Mouse (Mus musculus): ENCODE results near the gene Noct.

Gene Noct

DNA sequence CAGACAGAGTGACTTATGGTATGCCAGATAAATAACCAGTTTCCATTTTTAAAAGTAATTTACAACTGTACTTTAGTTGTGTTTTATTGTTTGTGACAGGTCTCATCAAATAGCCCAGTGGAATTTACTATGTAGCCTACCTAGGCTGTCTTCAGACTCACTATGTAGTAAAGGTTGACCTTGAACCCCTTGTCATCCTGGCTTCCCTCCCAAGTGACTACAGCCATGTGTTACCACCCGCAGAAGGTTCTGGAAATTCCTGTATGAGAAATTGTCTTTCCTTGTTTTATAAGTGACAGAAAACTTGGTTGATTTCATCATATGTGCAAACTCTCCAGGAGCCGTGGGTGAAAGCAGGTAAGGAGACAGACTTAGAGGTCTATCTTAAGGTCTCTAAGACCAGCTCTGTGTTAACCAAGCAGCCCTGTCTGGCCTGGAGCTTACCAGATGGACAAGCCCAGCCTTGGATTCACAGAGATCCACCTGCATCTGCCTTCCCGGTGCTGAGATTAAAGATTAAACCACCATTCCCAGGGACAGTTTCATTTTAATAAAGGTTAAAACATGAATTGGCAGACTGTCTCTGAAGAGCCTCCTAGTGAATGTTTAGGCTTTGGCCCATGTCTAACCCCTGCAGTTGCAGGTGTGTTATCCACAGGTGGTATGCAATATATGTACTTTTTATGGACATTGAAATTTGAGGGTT lies 8.1 kb downstream of the Noct start:
- DNase-seq, result no peak

DNA sequence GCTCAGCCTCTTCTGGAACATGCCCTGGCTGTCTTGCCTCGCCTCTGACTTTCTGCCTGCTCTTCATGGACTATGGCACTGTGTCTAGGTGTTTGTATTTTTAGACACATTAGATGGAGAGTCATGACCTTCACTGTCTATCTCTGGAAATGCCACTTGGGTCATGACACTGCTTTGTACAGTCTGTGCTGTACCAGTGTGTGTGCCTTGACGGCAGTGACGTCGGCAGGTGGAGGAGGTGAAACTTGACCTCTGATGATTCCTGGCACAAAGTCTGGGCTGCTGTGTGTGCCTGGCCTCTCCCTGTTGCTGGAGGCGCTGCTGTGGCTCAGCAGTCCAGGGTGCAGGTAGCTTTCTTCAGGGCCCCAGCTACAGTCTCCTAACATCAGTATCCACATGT lies 9.2 kb downstream of the Noct start:
- no peak for DNase-seq

DNA sequence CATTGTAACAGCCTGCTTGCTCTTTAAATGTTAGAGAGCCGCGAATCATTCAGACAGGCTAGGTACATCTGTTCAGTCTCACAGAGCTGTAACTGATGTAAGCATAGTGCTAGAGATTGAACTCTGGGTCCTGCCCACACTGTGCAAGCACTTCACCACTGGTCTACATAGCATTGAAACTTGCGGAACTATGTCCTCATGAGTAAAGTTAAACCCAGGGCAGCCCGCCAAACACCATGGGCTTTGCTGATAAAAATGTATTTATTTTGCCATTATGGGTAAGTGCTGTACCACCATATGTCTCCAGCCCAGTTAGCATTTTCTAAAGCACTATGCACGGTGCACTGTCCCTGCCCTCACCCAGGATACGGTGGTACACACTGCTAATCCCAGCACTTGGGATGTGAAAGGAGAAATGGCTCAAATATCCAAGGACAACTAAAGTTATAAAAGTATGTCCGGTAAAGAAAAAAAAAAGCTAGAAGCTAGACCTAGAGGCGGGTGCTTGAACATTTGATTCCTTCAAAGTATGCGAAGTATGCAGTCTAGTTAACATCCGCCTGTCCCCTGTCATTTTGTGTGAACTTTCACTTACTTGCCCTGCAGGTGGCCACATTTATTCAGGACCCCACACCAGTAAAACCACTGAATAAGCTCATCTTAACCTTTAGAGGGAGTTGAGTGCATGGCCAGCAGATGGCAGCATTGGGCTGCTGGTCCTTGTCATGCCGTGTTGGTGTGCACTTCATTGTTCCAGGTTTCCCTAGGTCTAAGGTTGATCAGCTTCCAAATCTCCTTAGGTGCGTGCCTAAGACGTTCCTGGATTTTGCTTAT lies 9.9 kb downstream of the Noct start:
- DNase-seq, result peak; percentile 88

DNA sequence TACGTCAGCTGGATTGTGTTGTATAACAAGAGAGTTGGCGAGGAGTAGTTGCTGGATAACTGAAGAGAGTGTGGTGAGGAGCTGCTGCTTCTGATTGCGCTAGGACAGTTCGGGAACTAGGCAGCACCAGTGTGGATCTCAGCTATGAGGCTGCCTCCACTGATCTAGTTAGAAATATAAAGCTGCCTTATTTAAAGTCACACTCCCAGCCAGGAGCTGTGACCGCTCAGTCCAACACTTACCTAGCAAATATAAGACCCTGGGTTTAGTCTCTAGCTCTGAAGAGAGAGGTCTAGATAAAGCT lies 10.5 kb downstream of the Noct start:
- DNase-seq, result no peak

DNA sequence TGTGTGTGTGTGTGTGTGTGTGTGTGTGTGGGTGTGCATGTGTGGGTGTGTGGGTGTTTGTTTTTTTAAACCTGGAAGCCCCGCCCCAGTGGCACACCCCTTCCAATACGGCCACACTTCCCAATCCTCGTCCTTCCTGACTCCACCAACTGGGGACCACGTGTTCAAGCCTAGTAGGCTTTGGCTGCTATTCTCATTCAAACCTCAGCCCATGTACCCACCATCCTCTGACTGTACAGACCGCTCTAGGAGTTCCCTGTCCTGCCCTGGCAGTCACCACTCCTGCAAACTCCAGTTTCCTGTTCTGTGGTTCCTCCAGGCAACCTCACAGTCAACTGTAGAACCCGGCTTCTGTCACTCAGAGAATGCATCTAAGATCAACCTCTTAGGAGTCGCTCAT lies 14.3 kb downstream of the Noct start:
- DNase-seq, result no peak

DNA sequence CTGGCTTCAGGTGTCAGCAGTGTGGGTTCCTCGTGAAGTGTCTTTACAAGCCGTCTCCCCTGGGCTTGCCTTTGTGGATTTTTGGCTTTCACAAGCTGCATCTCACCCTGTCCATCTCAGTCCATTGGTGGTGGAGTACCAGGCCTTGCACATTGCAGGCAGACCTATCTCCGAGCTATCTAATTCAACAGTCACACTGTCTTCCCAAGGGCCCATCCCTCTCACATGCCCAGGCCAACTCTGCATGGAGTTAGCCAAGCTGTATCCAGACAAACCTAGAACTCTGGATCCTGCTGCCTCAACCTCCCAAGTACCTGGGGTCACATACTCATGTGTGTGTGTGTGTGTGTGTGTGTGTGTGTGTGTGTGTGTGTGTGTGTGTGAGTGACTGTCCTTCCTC lies 15.3 kb downstream of the Noct start:
- DNase-seq, result no peak

DNA sequence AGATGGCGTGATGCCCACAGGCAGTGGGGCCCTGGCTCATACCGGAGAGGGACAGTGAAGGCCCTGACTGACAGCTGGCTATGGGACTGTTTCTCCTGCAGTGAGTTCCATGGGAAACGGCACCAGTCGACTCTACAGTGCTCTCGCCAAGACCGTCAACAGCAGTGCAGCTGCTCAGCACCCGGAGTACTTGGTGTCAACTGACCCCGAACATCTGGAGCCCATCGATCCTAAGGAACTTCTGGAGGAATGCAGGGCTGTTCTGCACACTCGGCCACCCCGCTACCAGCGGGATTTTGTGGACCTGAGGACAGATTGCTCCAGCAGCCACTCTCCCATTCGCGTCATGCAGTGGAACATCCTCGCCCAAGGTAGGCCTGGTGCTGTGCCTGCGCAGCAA lies 23.5 kb downstream of the Noct start:
- peak; percentile 42 for DNase-seq

DNA sequence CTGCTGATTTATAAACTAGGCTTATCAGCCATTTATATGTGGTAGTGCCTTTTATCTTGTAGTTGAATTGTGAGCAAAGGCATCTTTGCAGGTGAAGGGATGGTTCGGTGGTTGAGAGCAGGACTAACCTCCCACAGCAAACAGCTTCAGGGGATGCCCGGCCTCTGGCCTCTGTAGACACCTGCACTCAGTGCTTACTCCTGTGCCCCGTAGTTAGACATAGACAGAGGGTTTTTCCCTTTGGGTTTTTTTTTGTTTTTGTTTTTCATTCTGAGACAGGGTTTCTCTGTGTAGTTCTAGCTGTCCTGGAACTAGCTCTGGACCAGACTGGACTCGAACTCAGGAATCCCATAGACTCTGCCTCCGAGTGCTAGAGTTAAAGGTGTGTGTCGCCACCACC lies 24.4 kb downstream of the Noct start:
- DNase-seq, result no peak

DNA sequence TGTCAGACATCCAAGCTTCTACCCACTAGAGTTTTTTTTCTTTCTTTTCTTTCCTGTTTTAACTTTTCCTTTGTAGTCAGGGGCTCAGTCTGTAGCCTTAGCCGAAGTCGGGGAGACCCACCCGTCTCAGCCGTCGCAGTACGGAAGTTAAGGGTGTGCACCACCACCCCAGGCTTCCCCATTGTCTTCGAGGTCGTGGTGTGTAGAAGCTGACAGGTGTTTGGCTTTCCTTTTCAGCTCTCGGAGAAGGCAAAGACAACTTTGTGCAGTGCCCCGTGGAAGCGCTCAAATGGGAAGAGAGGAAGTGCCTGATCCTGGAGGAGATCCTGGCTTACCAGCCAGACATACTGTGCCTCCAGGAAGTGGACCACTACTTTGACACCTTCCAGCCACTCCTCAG lies 25.2 kb downstream of the Noct start:
- DNase-seq, result no peak

DNA sequence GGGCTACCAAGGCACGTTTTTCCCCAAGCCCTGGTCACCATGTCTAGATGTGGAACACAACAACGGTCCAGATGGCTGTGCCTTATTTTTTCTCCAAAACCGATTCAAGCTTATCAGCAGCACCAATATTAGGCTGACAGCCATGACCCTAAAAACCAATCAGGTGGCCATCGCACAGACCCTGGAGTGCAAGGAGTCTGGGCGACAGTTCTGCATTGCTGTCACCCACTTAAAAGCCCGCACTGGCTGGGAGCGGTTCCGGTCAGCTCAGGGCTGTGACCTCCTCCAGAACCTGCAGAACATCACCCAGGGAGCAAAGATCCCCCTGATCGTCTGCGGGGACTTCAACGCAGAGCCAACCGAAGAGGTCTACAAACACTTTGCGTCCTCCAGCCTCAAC lies 25.6 kb downstream of the Noct start:
- no peak for DNase-seq

DNA sequence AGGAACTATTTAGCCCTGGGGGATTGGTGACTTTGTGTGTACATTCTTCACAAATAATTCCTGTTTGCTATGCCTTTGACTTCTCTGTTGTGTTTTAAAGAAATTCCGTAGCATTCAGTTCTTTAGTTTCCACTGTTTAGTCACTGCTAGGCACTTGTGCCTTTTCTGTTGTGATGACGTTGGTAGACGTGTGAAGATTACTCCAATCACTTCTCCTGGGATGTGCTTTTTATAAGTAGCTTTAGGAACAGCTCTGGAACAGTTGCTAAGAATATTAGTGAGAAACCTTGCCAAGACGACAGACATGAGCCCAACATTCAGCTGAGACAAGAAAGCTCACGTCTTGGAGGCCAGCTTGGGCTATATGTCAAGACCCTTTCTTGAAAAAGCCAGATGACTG lies 26.8 kb downstream of the Noct start:
- DNase-seq, result no peak

DNA sequence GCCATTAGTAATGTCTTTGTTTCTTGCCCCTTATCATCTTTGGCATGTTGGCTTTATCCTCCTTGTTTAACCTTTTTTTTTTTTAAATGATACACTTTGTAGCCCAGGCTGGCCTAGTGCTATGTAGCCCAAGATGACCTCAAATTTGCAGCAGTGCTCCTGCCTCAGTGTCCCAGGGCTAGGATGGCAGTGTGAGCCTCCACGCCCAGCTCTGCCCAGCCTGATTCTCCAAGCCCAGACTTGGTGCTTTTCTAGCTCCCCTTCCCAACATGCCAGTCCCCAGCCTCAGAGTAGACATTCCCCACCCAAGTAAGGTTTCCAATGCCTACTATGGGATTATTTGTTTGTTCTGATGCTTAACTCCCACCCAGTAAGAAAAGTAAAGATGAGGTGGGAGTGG lies 28.0 kb downstream of the Noct start:
- DNase-seq, result no peak

DNA sequence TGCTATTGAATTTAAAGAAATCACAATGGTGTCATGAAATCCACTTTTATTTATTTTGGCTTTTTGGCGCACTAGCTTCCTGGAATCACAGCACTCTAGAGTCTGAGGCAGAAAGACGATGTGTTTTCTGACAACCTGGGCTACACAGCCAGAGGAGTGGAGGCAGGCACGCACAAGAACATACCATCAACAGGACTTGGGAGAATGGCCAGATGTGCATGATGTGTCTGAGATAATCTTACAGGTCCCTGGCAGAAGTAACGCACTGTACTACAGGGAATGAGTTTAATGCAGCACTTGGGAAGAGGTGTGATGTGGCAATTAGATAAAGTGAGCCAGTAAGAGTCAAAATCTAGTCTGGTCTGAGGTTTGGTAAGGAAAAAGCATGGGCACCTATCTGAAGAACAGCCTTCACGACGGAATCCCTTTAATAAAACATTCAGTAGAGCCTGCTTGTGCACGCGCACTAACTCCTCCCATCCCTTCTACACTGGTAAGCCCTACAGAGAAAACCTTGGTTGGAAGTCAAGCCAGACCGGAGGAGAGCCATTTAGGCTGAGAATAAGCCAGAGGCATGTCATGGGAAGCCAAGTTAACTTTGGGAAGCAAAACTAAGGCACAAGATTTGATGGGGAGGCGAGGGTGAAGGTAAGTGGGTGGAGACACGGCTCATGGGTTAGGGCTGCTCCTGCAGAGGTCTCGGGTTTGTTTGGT lies 28.6 kb downstream of the Noct start:
- DNase-seq, result no peak

DNA sequence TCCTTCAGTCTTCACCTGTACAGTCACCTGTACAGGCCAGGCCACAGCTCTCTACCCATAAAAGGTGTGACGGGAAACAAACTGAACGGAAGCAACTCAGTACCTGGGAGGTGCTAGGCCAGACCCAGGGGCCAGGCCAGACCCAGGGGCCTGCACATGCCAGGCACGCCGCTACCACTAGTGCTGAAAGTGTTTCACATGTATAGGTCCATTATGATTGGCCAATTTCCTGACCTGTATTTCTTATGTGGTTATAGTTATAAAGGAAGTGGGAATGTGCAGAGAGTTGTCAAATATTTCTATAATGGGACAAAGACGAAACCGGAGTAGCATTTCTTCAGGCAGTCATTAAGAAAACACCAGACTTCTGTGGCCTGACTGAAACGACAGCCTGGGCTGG lies 30.5 kb downstream of the Noct start:
- no peak for DNase-seq

DNA sequence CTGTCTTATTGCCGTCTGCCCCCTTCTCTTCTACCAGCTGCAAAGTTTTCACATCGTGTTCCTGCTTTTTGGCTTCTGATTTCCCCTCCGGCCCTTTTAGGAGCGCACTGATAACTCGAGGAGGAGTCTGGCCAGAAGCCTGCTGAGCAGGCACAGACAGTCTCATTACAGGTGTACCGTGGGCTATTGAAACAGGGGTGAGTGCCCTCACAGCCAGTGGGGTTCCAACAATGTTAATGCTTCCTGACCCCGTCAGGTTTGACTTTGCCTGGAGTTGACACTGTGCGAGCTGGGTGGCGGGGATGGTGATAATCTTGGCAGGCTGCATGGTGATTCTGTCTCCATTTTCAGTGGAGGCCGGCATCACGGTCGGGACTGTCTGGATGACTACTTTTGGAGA lies 32.2 kb downstream of the Noct start:
- no peak for DNase-seq

DNA sequence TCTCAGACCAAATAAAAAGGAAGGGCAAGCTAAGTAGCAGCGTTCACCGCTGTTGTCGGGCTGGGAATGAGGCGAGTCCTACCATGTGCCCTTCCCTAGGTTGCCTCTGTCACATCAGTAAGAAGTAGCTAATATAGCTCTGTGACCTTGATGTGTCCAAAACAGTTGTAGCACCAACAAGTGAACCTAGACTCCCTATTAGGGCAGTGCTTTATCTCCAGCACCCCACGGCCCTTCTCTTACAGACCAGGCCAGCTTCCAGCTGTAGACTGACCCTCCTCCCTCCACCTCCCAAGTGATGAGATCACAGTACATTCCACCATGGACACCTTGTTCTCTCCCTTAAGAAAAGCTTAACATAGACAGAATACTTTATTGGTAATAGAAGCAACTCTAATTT lies 33.8 kb downstream of the Noct start:
- DNase-seq, result no peak

DNA sequence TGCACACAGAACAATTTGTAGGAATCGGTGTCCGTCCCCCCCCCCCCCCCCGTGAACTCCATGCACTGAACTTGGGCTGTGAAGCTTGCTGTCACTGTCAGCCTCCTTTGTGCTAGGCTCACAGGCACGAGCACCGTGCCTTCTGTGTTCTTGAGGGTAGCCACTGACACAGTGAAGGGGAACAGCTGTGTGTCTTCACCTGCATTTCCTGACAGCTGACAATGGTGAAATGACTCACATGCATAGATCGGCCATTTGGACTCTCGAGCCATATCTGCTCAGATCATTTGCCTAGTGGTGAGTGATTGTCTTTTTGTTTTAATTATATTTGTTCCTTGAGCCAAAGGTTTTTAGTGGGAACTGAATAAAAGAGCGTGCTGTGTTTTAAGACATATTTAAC lies 38.7 kb downstream of the Noct start:
- DNase-seq, result no peak

DNA sequence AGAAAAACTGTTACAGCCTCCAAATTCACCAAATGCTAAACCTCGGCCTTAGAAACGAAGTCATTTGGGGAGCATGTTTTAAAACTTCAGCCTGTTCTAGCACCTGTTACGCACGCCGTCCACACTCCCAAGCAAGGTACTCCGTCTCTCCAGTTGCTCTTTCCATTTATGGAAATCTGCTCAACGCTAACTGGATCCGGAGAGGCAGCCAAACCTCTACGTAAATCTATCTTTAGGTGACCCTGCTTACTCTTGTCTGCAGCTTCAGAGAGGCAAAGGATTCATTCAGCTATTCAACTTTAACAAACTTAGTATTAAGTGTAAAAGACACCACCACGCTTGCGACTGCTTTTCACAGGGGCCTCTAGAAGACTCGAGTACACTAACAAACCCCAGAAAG lies 44.2 kb downstream of the Noct start:
- no peak for DNase-seq

DNA sequence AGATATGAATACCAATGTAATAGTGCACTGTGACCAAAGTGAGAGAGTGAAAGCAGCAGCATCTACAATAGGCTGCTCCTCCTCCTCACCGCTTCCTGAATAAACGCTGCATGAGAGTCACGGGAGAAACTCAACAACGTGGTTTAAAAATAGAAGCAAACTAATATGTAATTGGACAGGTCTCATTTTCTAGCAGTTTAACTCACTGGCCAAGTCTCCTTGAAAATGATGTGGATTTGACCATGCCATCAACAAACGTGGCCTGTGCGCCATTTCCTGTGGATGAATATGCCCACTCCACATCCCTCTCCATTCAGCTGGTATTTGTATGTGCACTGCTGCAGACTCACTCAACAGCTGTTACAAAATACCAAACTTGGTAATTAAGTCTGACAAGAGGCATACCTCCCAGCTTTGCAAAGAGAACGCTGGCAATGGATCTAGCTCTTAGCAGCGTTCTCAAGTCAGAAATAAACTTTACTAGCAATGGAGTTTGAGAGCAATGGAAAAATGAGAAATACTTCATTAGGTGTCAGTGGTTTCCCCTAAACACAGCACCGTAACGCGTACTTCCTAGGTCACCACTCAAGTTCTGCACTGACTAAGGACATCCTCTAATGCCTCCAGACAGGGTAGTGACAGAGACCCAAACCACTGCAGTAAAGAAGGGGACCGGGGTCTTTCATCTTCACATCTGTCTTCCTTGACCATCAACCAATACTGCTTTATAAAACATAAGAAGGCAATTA lies 46.0 kb downstream of the Noct start:
- no peak for DNase-seq

DNA sequence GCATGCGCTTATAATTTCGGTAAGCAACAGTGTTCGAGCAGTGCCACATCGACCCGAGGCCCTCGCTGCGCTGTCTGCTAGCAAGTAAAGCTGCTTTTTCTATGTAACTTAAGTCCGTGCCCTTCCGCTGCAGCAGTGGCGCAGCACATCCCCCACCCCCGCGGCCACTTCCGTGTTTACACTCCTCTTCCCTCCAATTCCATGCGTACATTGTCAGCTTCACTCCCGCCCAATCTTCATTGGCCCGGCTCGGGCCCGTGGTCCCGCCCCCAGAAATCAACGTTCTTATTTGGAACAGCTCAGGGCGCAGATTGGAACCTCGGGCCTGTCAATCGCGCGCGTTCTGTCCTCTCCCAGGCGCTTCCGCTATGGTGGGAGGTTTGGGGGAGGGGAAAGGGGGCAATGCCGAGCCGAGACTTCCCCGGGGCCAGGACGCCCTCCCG lies 51.7 kb downstream of the Noct start:
- peak; percentile 99 for DNase-seq

DNA sequence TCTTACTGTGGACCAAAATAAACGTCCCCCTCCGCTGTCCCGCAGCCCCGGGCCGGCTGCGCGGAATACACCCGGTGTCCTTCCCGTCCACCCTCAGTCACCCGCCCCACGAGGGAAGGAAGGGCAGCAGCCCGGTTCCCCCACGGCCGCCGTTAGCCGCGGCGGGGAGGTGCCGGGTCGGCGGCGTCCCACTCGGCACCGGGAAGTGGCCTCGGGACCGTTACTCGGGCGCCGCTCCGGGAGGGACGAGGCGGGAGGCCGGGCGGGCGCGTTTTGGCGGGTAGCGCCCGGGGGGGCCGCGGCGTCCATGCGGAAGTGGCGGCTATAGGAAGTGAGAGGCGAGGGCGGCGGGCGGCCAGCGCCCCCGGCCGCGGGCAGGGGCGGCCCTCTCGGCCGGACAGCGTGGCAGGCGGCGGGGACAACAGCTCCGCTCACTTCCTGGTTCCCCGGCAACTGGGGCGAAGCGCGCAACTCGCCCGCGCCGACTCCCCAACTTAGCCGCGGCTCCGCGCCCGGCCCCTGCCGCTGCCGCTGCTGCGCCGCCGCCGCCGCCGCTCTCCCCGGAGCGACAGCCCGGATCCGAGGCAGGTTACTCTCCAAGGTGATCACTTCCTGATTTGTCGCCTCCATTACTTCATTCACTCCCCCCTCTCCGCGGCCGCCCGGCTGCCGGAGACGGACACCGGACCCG lies 52.3 kb downstream of the Noct start:
- peak; percentile 62 for DNase-seq

DNA sequence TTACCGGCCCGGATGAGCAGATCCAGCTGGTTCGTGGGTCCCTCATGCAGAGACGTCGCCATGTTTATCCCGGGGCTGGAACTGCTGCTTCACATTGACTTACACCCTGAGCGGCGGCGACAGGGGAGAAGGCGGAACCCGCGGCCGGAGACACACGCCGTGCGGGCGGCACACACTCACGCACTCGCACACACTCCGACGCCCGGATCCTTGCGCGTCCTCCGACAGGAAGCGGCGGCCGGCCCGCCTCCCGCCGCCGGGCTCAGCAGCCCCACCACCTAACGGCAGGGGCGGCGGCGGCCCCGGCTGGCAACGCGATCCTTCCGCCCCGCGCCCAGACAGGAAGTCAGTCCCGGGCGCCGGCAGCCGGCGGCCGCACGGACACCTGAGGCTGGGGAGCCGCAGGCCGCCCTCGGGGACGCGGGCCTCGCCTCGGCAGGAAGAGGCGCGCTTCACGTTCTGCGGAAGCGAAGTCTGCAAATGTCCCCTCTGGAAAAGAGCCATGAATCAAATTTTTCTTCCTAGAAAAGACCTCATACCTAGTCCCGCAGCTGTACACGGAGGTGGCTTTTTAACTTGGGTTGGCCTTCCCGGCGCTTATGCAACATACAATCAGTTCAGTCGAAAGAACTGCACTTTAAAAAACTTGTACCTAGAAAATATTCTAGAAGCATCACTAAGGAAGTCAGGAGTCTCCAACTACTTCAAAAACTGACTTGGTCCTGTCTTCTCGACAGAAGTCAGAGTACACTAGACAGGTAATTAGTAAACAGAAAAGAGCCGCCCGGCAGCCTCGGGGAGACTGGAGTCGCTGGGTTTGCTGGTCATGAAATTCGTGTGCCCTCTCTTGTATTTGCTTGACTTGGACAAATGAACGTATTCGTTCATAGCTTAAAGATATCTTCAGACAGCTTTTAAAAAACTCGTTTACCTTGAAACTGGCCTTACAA lies 53.2 kb downstream of the Noct start:
- DNase-seq, result peak; percentile 93
